Mouse (Mus musculus) layer of hippocampus, adult 11-12 months (tissue): Measurements from ENCODE around the gene Cyp4f40.
"Not testable (repeated sequence)": the region's sequence is repeated elsewhere in the genome, so short reads cannot be mapped to it uniquely, and the experiment has no call there.

Experiments used
- DNase-seq: peaks from one replicate; pipeline ENCODE4 v3.0.0; 2022; ENCODE audit warnings: low spot score

Cyp4f40 gene

GRCm38 (mm10) chr17:32710541-32710940, 51.8 kb downstream of the Cyp4f40 start:
- not testable (repeated sequence) for DNase-seq

GRCm38 (mm10) chr17:32722151-32722550, 63.5 kb downstream of the Cyp4f40 start:
- not testable (repeated sequence) for DNase-seq

- DNase-seq, result no peak
These were observed 64.1 kb downstream of the Cyp4f40 start for GRCm38 (mm10) chr17:32722771-32723170.

- not testable (repeated sequence) for DNase-seq
These were observed 67.7 kb downstream of the Cyp4f40 start for GRCm38 (mm10) chr17:32726360-32726759.
